Mouse (Mus musculus) liver, postnatal 0 days (tissue): ENCODE results near the gene Dpf3.

Experiments used
- CTCF ChIP-seq: sonication (generic); IDR thresholded peaks from 2 replicates; pipeline ENCODE4 v1.5.1; 2016; ENCODE audit warnings: antibody characterized with exemption, low read depth
- EP300 ChIP-seq: IDR thresholded peaks from 2 replicates; pipeline ENCODE4 v1.6.1; 2016; ENCODE audit warnings: antibody characterized with exemption, low read depth, mild to moderate bottlenecking

GRCm38 (mm10) chr12:83367486-83367885, 120.0 kb downstream of the Dpf3 start:
- TF ChIP-seq CTCF (peak; percentile 28; the same call in 1 of the 2 replicates), EP300 (no peak)
